Mouse (Mus musculus) embryonic facial prominence, embryonic 10.5 days (tissue): ENCODE data around the gene Tekt3. TPM values are rescaled to one million over a fixed set of nuclear protein-coding genes. Genes with fewer than 3 reads are reported as not detected.

Experiments
- DNase-seq: peaks from one replicate; pipeline ENCODE4 v3.0.0-alpha.2; 2017; ENCODE audit warnings: low spot score
- H3K27ac ChIP-seq: fragments of 300-500 bp; sonication (generic); replicated peaks from 2 replicates; pipeline ENCODE4 v1.5.1; 2016; ENCODE audit warnings: mild to moderate bottlenecking
- H3K27me3 ChIP-seq: fragments of 300-500 bp; sonication (generic); replicated peaks from 2 replicates; pipeline ENCODE4 v1.6.1; 2016; ENCODE audit warnings: low read depth, mild to moderate bottlenecking; ENCODE audit not compliant: poor library complexity, severe bottlenecking
- H3K36me3 ChIP-seq: fragments of 300-500 bp; sonication (generic); replicated peaks from 2 replicates; pipeline ENCODE4 v1.6.1; 2016; ENCODE audit warnings: mild to moderate bottlenecking, moderate library complexity
- H3K4me1 ChIP-seq: fragments of 300-500 bp; sonication (generic); 2 replicates; pipeline ENCODE4 v1.6.1; 2016
- H3K4me3 ChIP-seq: fragments of 300-500 bp; sonication (generic); 2 replicates; pipeline ENCODE4 v1.5.1; 2016; ENCODE audit warnings: mild to moderate bottlenecking, moderate library complexity
- H3K9me3 ChIP-seq: fragments of 300-500 bp; sonication (generic); 2 replicates; pipeline ENCODE4 v1.6.1; 2016; ENCODE audit warnings: mild to moderate bottlenecking
- WGBS: fragments of 180-500 bp; shearing (Covaris S2); methylation state at CpG from one replicate; pipeline ENCODE4 v1.1.7; 2016; 5-methylcytosine and 5-hydroxymethylcytosine counted together
- polyA plus RNA-seq: library from polyadenylated mRNA; unstranded; fragments of >200 nt; fragmentation: Nextera tagmentation; extraction: Ambion mirVana; gene quantifications from 2 replicates; pipeline ENCODE4 v1.2.1, GENCODE M21; 2016

The Tekt3 gene
- polyA plus RNA-seq, 1 experiment from 2014 or later = not detected

DNA sequence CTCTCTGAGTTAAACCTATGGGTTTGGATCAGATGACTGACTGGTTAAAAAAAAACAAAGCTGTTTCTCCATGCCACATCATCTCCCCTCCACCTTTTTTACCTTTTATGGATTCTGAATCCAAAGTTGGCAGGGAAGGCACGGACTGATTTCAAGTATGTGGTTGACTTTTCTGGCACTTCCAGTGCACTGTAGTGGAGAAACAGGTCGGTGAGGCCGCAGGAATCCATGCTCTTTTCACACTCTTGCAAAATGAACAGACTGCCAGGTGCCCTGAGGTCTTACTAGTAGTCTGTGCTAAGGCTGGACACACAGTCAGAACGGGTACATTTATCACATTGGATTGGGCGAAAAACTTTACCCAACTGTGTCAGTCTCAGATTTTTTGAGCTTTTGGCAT lies 80.9 kb downstream of the Tekt3 start:
- Histone ChIP-seq H3K27ac (no peak overlapping the region), H3K9me3 (no peaks in the 10 kb centered on the region), H3K36me3 (peaks cover 4% of the 10 kb centered on the region; the same call in 1 of the 2 replicates), H3K27me3 (no peaks in the 10 kb centered on the region), H3K4me3 (no peak overlapping the region), H3K4me1 (peaks cover 19% of the 10 kb centered on the region)
- WGBS = 92% methylated on average over 5 of the region's 5 CpGs
- no peak for DNase-seq

DNA sequence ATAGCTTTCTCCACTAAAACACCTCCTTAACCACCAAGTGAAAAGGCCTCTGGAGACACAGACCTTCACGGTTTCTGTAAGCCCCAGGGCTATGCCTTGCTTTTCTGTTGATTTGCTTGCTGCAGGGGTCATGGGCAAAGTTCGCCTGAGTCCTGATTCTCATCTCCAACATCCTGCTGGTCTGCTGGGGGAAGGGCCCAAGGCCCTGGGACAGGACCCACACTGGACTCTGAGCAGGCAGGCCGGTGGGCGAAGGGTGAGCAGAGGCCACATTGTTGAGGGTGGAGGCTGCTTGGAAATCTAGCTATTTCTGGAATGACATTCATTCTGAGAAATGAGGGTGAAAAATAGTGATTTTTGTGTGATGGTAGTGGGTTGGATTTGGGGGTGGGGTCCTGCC lies 81.4 kb downstream of the Tekt3 start:
- no peaks in the 10 kb centered on the region for H3K27me3 ChIP-seq
- 70% methylated on average over 4 of the region's 4 CpGs for WGBS
- H3K4me1 ChIP-seq = peaks cover 17% of the 10 kb centered on the region
- DNase-seq = no peak
- H3K27ac ChIP-seq = no peak overlapping the region; the same call in 1 of the 2 replicates
- H3K36me3 ChIP-seq = peaks cover 4% of the 10 kb centered on the region; the same call in 1 of the 2 replicates
- no peak overlapping the region for H3K4me3 ChIP-seq
- no peaks in the 10 kb centered on the region for H3K9me3 ChIP-seq

GRCm38 (mm10) chr11:63143486-63143885 lies 82.0 kb downstream of the Tekt3 start:
- WGBS = 71% methylated on average over 8 of the region's 8 CpGs
- H3K4me1 ChIP-seq = peaks cover 17% of the 10 kb centered on the region
- no peak overlapping the region for H3K4me3 ChIP-seq
- DNase-seq = no peak
- H3K27ac ChIP-seq = no peak overlapping the region
- H3K27me3 ChIP-seq = no peaks in the 10 kb centered on the region
- H3K36me3 ChIP-seq = peaks cover 4% of the 10 kb centered on the region; the same call in 1 of the 2 replicates
- H3K9me3 ChIP-seq = no peaks in the 10 kb centered on the region

Other genes starting within 250 kb of the Tekt3 start
- gene Trim16, start 241.4 kb upstream of the Tekt3 start, polyA plus RNA-seq = 2.9 and 3.7 TPM in 2 replicates
- 0.40 and 0.81 TPM in 2 replicates for gene Fbxw10, start 214.6 kb upstream of the Tekt3 start, polyA plus RNA-seq
- gene Tvp23b, start 182.2 kb upstream of the Tekt3 start, polyA plus RNA-seq = 45.4 and 50.0 TPM in 2 replicates
- 0.29 TPM in 1 of 2 replicates, not detected in the other for gene Cdrt4, start 110.5 kb upstream of the Tekt3 start, polyA plus RNA-seq
- 30.0 and 33.5 TPM in 2 replicates for gene Pmp22, start 67.3 kb downstream of the Tekt3 start, polyA plus RNA-seq